Mouse (Mus musculus): Measurements from ENCODE around the gene Bcl9. TPM values are rescaled to one million over a fixed set of nuclear protein-coding genes. Genes with fewer than 3 reads are reported as not detected.

The Bcl9 gene
- polyA plus RNA-seq, 1 experiment from 2014 or later = 31.4 TPM

GRCm38 (mm10) chr3:97160908-97161307 lies 136.8 kb downstream of the Bcl9 start:
- Histone ChIP-seq H3K27me3 (ENCODE audit: control insufficient read depth, insufficient read depth, low read length) (no peaks in the 10 kb centered on the region), H3K4me3 (ENCODE audit: low read length) (0 out of 2 replicates have a peak overlapping the region, but pooled peaks have one; percentile 0), H3K4me2 (ENCODE audit: low read depth, low read length) (peak overlapping the region; percentile 9), H3K36me3 (ENCODE audit: control insufficient read depth, insufficient read depth) (0 out of 2 replicates have a peak, but pooled peaks cover 3% of the 10 kb centered on the region), H3K9ac (ENCODE audit: low read length) (peak overlapping the region; percentile 18; the same call in 1 of the 2 replicates), H3K27ac (ENCODE audit: low read length) (peak overlapping the region; percentile 33), H3K4me1 (ENCODE audit: control insufficient read depth, insufficient read depth, low read length) (peaks cover 13% of the 10 kb centered on the region), H3K9me3 (replicated peaks; ENCODE audit: control insufficient read depth, low read length) (no peaks in the 10 kb centered on the region)
- ATAC-seq (replicated peaks; ENCODE audit: extremely low read depth, insufficient read depth, low FRiP score) = no peak
- 34% methylated on average over 10 of the region's 10 CpGs for WGBS

- no peak for ATAC-seq (replicated peaks; ENCODE audit: extremely low read depth, insufficient read depth, low FRiP score)
- 0 out of 2 replicates have a peak, but pooled peaks cover 3% of the 10 kb centered on the region for H3K36me3 ChIP-seq (ENCODE audit: control insufficient read depth, insufficient read depth)
- H3K27ac ChIP-seq (ENCODE audit: low read length) = no peak overlapping the region
- peak overlapping the region; percentile 88 for H3K4me2 ChIP-seq (ENCODE audit: low read depth, low read length)
- peaks cover 13% of the 10 kb centered on the region for H3K4me1 ChIP-seq (ENCODE audit: control insufficient read depth, insufficient read depth, low read length)
- H3K9ac ChIP-seq (ENCODE audit: low read length) = peak overlapping the region; percentile 86
- no peaks in the 10 kb centered on the region for H3K27me3 ChIP-seq (ENCODE audit: control insufficient read depth, insufficient read depth, low read length)
- WGBS = 66% methylated on average over 2 of the region's 2 CpGs
- peak overlapping the region; percentile 72 for H3K4me3 ChIP-seq (ENCODE audit: low read length)
- H3K9me3 ChIP-seq (replicated peaks; ENCODE audit: control insufficient read depth, low read length) = no peaks in the 10 kb centered on the region
These were observed 137.7 kb downstream of the Bcl9 start for GRCm38 (mm10) chr3:97159986-97160385.

- Histone ChIP-seq H3K4me1 (ENCODE audit: control insufficient read depth, insufficient read depth, low read length) (peaks cover 13% of the 10 kb centered on the region), H3K36me3 (ENCODE audit: control insufficient read depth, insufficient read depth) (0 out of 2 replicates have a peak, but pooled peaks cover 3% of the 10 kb centered on the region), H3K27ac (ENCODE audit: low read length) (peak overlapping the region; percentile 85), H3K9me3 (replicated peaks; ENCODE audit: control insufficient read depth, low read length) (no peaks in the 10 kb centered on the region), H3K27me3 (ENCODE audit: control insufficient read depth, insufficient read depth, low read length) (no peaks in the 10 kb centered on the region), H3K4me2 (ENCODE audit: low read depth, low read length) (peak overlapping the region; percentile 88), H3K4me3 (ENCODE audit: low read length) (peak overlapping the region; percentile 72), H3K9ac (ENCODE audit: low read length) (peak overlapping the region; percentile 86)
- ATAC-seq (replicated peaks; ENCODE audit: extremely low read depth, insufficient read depth, low FRiP score) = no peak
- WGBS = 14% methylated on average over 6 of the region's 6 CpGs
These were observed 138.2 kb downstream of the Bcl9 start for GRCm38 (mm10) chr3:97159509-97159850.

GRCm38 (mm10) chr3:97158611-97159508 lies 138.9 kb downstream of the Bcl9 start, which contains the start of gene Acp6:
TSS of gene Acp6 (plus strand) at chr3:97158777.
- H3K4me2 ChIP-seq (ENCODE audit: low read depth, low read length) = peak within 1 kb of the TSS; percentile 88
- 0 out of 2 replicates have a peak, but pooled peaks cover 3% of the 10 kb centered on the region for H3K36me3 ChIP-seq (ENCODE audit: control insufficient read depth, insufficient read depth)
- under 1% methylated on average over 53 of the region's 54 CpGs for WGBS
- peak within 1 kb of the TSS; percentile 85 for H3K27ac ChIP-seq (ENCODE audit: low read length)
- peak within 1 kb of the TSS; percentile 86 for H3K9ac ChIP-seq (ENCODE audit: low read length)
- no peaks in the 10 kb centered on the region for H3K27me3 ChIP-seq (ENCODE audit: control insufficient read depth, insufficient read depth, low read length)
- peak within 1 kb of the TSS; percentile 72 for H3K4me3 ChIP-seq (ENCODE audit: low read length)
- ATAC-seq (replicated peaks; ENCODE audit: extremely low read depth, insufficient read depth, low FRiP score) = peak; percentile 94
- H3K9me3 ChIP-seq (replicated peaks; ENCODE audit: control insufficient read depth, low read length) = no peaks in the 10 kb centered on the region
- peaks cover 13% of the 10 kb centered on the region for H3K4me1 ChIP-seq (ENCODE audit: control insufficient read depth, insufficient read depth, low read length)

GRCm38 (mm10) chr3:97157958-97158599 lies 139.6 kb downstream of the Bcl9 start:
- H3K4me1 ChIP-seq (ENCODE audit: control insufficient read depth, insufficient read depth, low read length) = peaks cover 13% of the 10 kb centered on the region
- H3K36me3 ChIP-seq (ENCODE audit: control insufficient read depth, insufficient read depth) = no peaks in the 10 kb centered on the region
- H3K27ac ChIP-seq (ENCODE audit: low read length) = peak overlapping the region; percentile 85
- no peaks in the 10 kb centered on the region for H3K27me3 ChIP-seq (ENCODE audit: control insufficient read depth, insufficient read depth, low read length)
- no peaks in the 10 kb centered on the region; the same call in 1 of the 2 replicates for H3K9me3 ChIP-seq (replicated peaks; ENCODE audit: control insufficient read depth, low read length)
- H3K9ac ChIP-seq (ENCODE audit: low read length) = peak overlapping the region; percentile 86
- WGBS = 1% methylated on average over 17 of the region's 17 CpGs
- H3K4me3 ChIP-seq (ENCODE audit: low read length) = peak overlapping the region; percentile 72
- peak; percentile 62; the same call in 1 of the 2 replicates for ATAC-seq (replicated peaks; ENCODE audit: extremely low read depth, insufficient read depth, low FRiP score)
- H3K4me2 ChIP-seq (ENCODE audit: low read depth, low read length) = peak overlapping the region; percentile 88

- no peaks in the 10 kb centered on the region for H3K36me3 ChIP-seq (ENCODE audit: control insufficient read depth, insufficient read depth)
- H3K9me3 ChIP-seq (replicated peaks; ENCODE audit: control insufficient read depth, low read length) = no peaks in the 10 kb centered on the region; the same call in 1 of the 2 replicates
- peaks cover 13% of the 10 kb centered on the region for H3K4me1 ChIP-seq (ENCODE audit: control insufficient read depth, insufficient read depth, low read length)
- H3K4me2 ChIP-seq (ENCODE audit: low read depth, low read length) = no peak overlapping the region
- H3K27ac ChIP-seq (ENCODE audit: low read length) = no peak overlapping the region
- WGBS = 94% methylated on average over 1 of the region's 1 CpGs
- ATAC-seq (replicated peaks; ENCODE audit: extremely low read depth, insufficient read depth, low FRiP score) = no peak
- no peak overlapping the region for H3K4me3 ChIP-seq (ENCODE audit: low read length)
- no peak overlapping the region for H3K9ac ChIP-seq (ENCODE audit: low read length)
- H3K27me3 ChIP-seq (ENCODE audit: control insufficient read depth, insufficient read depth, low read length) = no peaks in the 10 kb centered on the region
These were observed 140.4 kb downstream of the Bcl9 start for GRCm38 (mm10) chr3:97157308-97157707.

GRCm38 (mm10) chr3:97156431-97156830 lies 141.3 kb downstream of the Bcl9 start:
- Histone ChIP-seq H3K27ac (ENCODE audit: low read length) (no peak overlapping the region), H3K9me3 (replicated peaks; ENCODE audit: control insufficient read depth, low read length) (no peaks in the 10 kb centered on the region; the same call in 1 of the 2 replicates), H3K36me3 (ENCODE audit: control insufficient read depth, insufficient read depth) (no peaks in the 10 kb centered on the region), H3K27me3 (ENCODE audit: control insufficient read depth, insufficient read depth, low read length) (no peaks in the 10 kb centered on the region), H3K4me2 (ENCODE audit: low read depth, low read length) (no peak overlapping the region), H3K9ac (ENCODE audit: low read length) (no peak overlapping the region), H3K4me1 (ENCODE audit: control insufficient read depth, insufficient read depth, low read length) (peaks cover 9% of the 10 kb centered on the region), H3K4me3 (ENCODE audit: low read length) (no peak overlapping the region)
- WGBS = 88% methylated on average over 6 of the region's 6 CpGs
- no peak for ATAC-seq (replicated peaks; ENCODE audit: extremely low read depth, insufficient read depth, low FRiP score)

Measured in heart, embryonic 16.5 days (tissue).